Mouse (Mus musculus) left cerebral cortex, postnatal 10 days (tissue): ENCODE results near the gene Lsm6. TPM values are rescaled to one million over a fixed set of nuclear protein-coding genes. Genes with fewer than 3 reads are reported as not detected.

Experiments used
- DNase-seq, 2 experiments: peaks; one replicate each; pipeline ENCODE4 v3.0.0; 2021 to 2022; ENCODE audit warnings: low spot score in 2 of 2, mixed read lengths in 1 of 2; ENCODE audit errors: extremely low spot score in 1 of 2
- intact Hi-C: fragments of 180-260 bp; cut with DNase I; formaldehyde crosslinking; loops from one replicate; pipeline ENCODE4 v1.15.1; 2025
- total RNA-seq, 2 experiments: library from RNA; stranded (reverse); gene quantifications; 2 replicates each; pipeline ENCODE4 v1.2.3; 2021

The Lsm6 gene
- total RNA-seq, 2 experiments from 2014 or later = 59.5 to 61.2 TPM

GRCm38 (mm10) chr8:78809454-78810206, 11.3 kb downstream of the Lsm6 start:
- no peak for DNase-seq
- intact Hi-C loops = no loop called here

- no peak for DNase-seq
- intact Hi-C loops = no loop called here
These were observed 12.1 kb downstream of the Lsm6 start for GRCm38 (mm10) chr8:78808888-78809287.

- intact Hi-C loops = no loop called here
- DNase-seq = no peak
These were observed 12.5 kb downstream of the Lsm6 start for GRCm38 (mm10) chr8:78808439-78808838.

GRCm38 (mm10) chr8:78807283-78807682, 13.7 kb downstream of the Lsm6 start:
- DNase-seq = no peak
- intact Hi-C loops = no loop called here

- intact Hi-C loops = no loop called here
- DNase-seq = no peak
These were observed 14.9 kb downstream of the Lsm6 start for GRCm38 (mm10) chr8:78806006-78806405.

GRCm38 (mm10) chr8:78801201-78801600, 19.7 kb downstream of the Lsm6 start:
- DNase-seq = no peak
- intact Hi-C loops = no loop called here

GRCm38 (mm10) chr8:78798671-78799070, 22.3 kb downstream of the Lsm6 start:
- intact Hi-C loops = no loop called here

GRCm38 (mm10) chr8:78797985-78798384, 23.0 kb downstream of the Lsm6 start:
- intact Hi-C loops = no loop called here
- DNase-seq = no peak

More at GRCm38 (mm10) chr8:78798671-78799070, 22.3 kb downstream of the Lsm6 start:
- no peak for DNase-seq

- intact Hi-C loops = no loop called here
- no peak for DNase-seq
These were observed 27.7 kb downstream of the Lsm6 start for GRCm38 (mm10) chr8:78793231-78793630.

- intact Hi-C loops = no loop called here
These were observed 44.1 kb downstream of the Lsm6 start for GRCm38 (mm10) chr8:78776816-78777215.

GRCm38 (mm10) chr8:78771256-78771655, 49.7 kb downstream of the Lsm6 start:
- intact Hi-C loops = no loop called here
- no peak for DNase-seq

More at GRCm38 (mm10) chr8:78776816-78777215, 44.1 kb downstream of the Lsm6 start:
- no peak for DNase-seq

- intact Hi-C loops = no loop called here
- no peak for DNase-seq
These were observed 50.4 kb downstream of the Lsm6 start for GRCm38 (mm10) chr8:78770584-78770983.

GRCm38 (mm10) chr8:78765556-78765955, 55.4 kb downstream of the Lsm6 start:
- intact Hi-C loops = no loop called here
- no peak for DNase-seq

GRCm38 (mm10) chr8:78764976-78765375, 56.0 kb downstream of the Lsm6 start:
- intact Hi-C loops = no loop called here
- no peak for DNase-seq

- intact Hi-C loops = no loop called here
- no peak for DNase-seq
These were observed 61.8 kb downstream of the Lsm6 start for GRCm38 (mm10) chr8:78759139-78759538.

GRCm38 (mm10) chr8:78754986-78755385, 66.0 kb downstream of the Lsm6 start:
- no peak for DNase-seq
- intact Hi-C loops = no loop called here

Other genes with a start within 250 kb of the Lsm6 start
- 10 to 100 TPM; 27.9 to 32.1 TPM for gene Zfp827, start 207.3 kb upstream of the Lsm6 start, total RNA-seq